Mouse (Mus musculus) brain, embryonic 14.5 days (tissue): ENCODE results near the gene Gm45713. TPM values are rescaled to one million over a fixed set of nuclear protein-coding genes. Genes with fewer than 3 reads are reported as not detected.
"Not testable (repeated sequence)": the region's sequence is repeated elsewhere in the genome, so short reads cannot be mapped to it uniquely, and the experiment has no call there.

ENCODE experiments used
- DNase-seq: peaks from one replicate; pipeline ENCODE4 v3.0.0-alpha.2; 2011; ENCODE audit warnings: low read depth
- CTCF ChIP-seq: fragments of 200-500 bp; IDR thresholded peaks from 2 replicates; pipeline ENCODE4 v1.5.1; 2012; ENCODE audit warnings: inconsistent platforms, mild to moderate bottlenecking, moderate library complexity, borderline replicate concordance; ENCODE audit not compliant: insufficient read depth, insufficient read length; ENCODE audit errors: extremely low read depth
- POLR2A ChIP-seq: fragments of 200-500 bp; IDR thresholded peaks from 2 replicates; pipeline ENCODE4 v1.6.1; 2012; ENCODE audit warnings: mild to moderate bottlenecking, inconsistent platforms, borderline replicate concordance; ENCODE audit not compliant: poor library complexity, insufficient read depth, insufficient read length, severe bottlenecking; ENCODE audit errors: extremely low read depth
- polyA plus RNA-seq: library from polyadenylated mRNA; depleted of rRNA; stranded (reverse); fragments of >200 nt; gene quantifications from 2 replicates; pipeline ENCODE4 v1.2.3, GENCODE M21; 2012; rRNA removed

Gm45713 gene
- 0.30 and 0.31 TPM in 2 replicates for polyA plus RNA-seq

- peak; percentile 85 for DNase-seq
- peak; percentile 97 for TF ChIP-seq CTCF
- no peak for TF ChIP-seq POLR2A
Measured at GRCm38 (mm10) chr7:45135993-45136567, at the start of gene Gm45713, which contains the start of gene Flt3l. Gene Gm45713, minus strand, starts transcription at chr7:45136231. Gene Flt3l, minus strand, starts transcription at chr7:45136432.

GRCm38 (mm10) chr7:45183672-45184071, 47.6 kb upstream of the Gm45713 start:
- TF ChIP-seq CTCF, result no peak
- TF ChIP-seq POLR2A, result no peak
- DNase-seq, result no peak

- no peak for TF ChIP-seq POLR2A
- TF ChIP-seq CTCF, result no peak
- no peak for DNase-seq
Measured at GRCm38 (mm10) chr7:45182606-45183005, 46.6 kb upstream of the Gm45713 start.

GRCm38 (mm10) chr7:45182199-45182601, 46.2 kb upstream of the Gm45713 start:
- no peak for TF ChIP-seq POLR2A
- no peak for TF ChIP-seq CTCF

GRCm38 (mm10) chr7:45181540-45181939, 45.5 kb upstream of the Gm45713 start:
- TF ChIP-seq POLR2A (no peak), CTCF (no peak)
- DNase-seq, result no peak

More at GRCm38 (mm10) chr7:45182199-45182601, 46.2 kb upstream of the Gm45713 start:
- peak; percentile 93 for DNase-seq

- no peak for TF ChIP-seq CTCF
- TF ChIP-seq POLR2A, result no peak
Measured at GRCm38 (mm10) chr7:45180896-45181477, 45.0 kb upstream of the Gm45713 start, which contains the start of gene Pth2. Gene Pth2, plus strand, starts transcription at chr7:45180995.

GRCm38 (mm10) chr7:45179469-45179868, 43.4 kb upstream of the Gm45713 start, which contains the start of gene Gfy:
Gene Gfy, minus strand, starts transcription at chr7:45179569.
- no peak for DNase-seq
- TF ChIP-seq POLR2A (no peak), CTCF (no peak)

More at GRCm38 (mm10) chr7:45180896-45181477, 45.0 kb upstream of the Gm45713 start, which contains the start of gene Pth2:
- DNase-seq, result no peak

- DNase-seq, result no peak
- no peak for TF ChIP-seq CTCF
- TF ChIP-seq POLR2A, result no peak
Measured at GRCm38 (mm10) chr7:45178550-45178949, 42.5 kb upstream of the Gm45713 start.

GRCm38 (mm10) chr7:45176356-45176755, 40.3 kb upstream of the Gm45713 start:
- TF ChIP-seq POLR2A (no peak), CTCF (no peak)
- no peak for DNase-seq

GRCm38 (mm10) chr7:45175929-45176328, 39.9 kb upstream of the Gm45713 start:
- DNase-seq, result no peak
- no peak for TF ChIP-seq POLR2A
- no peak for TF ChIP-seq CTCF

- TF ChIP-seq CTCF (no peak), POLR2A (no peak)
- no peak for DNase-seq
Measured at GRCm38 (mm10) chr7:45175398-45175797, 39.4 kb upstream of the Gm45713 start.

- DNase-seq, result no peak
- TF ChIP-seq POLR2A (no peak), CTCF (no peak)
Measured at GRCm38 (mm10) chr7:45174567-45175280, 38.7 kb upstream of the Gm45713 start.

GRCm38 (mm10) chr7:45173772-45174171, 37.7 kb upstream of the Gm45713 start:
- not testable (repeated sequence) for DNase-seq
